Mouse (Mus musculus): Measurements from ENCODE around the gene Mdn1. TPM values are rescaled to one million over a fixed set of nuclear protein-coding genes. Genes with fewer than 3 reads are reported as not detected.

Mdn1 gene
- total and polyA plus RNA-seq, 3 experiments, result 31.1 to 89.5 (median 53.5) TPM

GRCm38 (mm10) chr4:32750711-32751110 is 93.8 kb downstream of the Mdn1 start:
- in situ Hi-C loops (cut with MboI; ENCODE audit: low pct_ligation_motif_present, low pct_unique_long_range_greater_than_20kb, low sequenced_read_pairs), result loop anchor here (25.0 kb wide), 1 partner anchor 212 kb away; the partner anchor contains the start of gene Ankrd6
- H3K27ac ChIP-seq (ENCODE audit: insufficient read depth, low read depth), result no peak overlapping the region
- peaks cover 0 to 16% of the 10 kb centered on the region in 2 experiments; a peak in 2 of 4 replicates for H3K4me1 ChIP-seq (ENCODE audit: control insufficient read depth in 1 of 2, insufficient read depth in 2 of 2)
- no peak overlapping the region for H3K4me3 ChIP-seq (replicated peaks in 1 of 3; ENCODE audit: low read depth in 2 of 3, low read length in 2 of 3, poor library complexity in 1 of 3)
- dilution Hi-C loops (cut with MboI; ENCODE audit: extremely low pct_ligation_motif_present, extremely low pct_unique_long_range_greater_than_20kb, low sequenced_read_pairs), result no loop called here
- no peaks in the 10 kb centered on the region for H3K27me3 ChIP-seq (replicated peaks)
- H3K79me2 ChIP-seq (replicated peaks; ENCODE audit: control insufficient read depth, extremely low read depth, insufficient read depth, poor library complexity, severe bottlenecking), result no peaks in the 10 kb centered on the region
- no peaks in the 10 kb centered on the region for H3K9me3 ChIP-seq (replicated peaks; ENCODE audit: low read length)
- peaks cover 70 to 90% of the 10 kb centered on the region in 2 experiments for H3K36me3 ChIP-seq (replicated peaks in 1 of 2; ENCODE audit: control insufficient read depth in 1 of 2, insufficient read depth in 1 of 2, low read length in 1 of 2)
- DNase-seq (ENCODE audit: extremely low read depth), result no peak
- TF ChIP-seq RAD21 (IDR thresholded peaks at IDR 0.05; ENCODE audit: low read depth, low read length) (no peak), JUND (conservative IDR thresholded peaks at IDR 0.05; ENCODE audit: low read depth, low read length) (no peak), USF2 (conservative IDR thresholded peaks at IDR 0.05; ENCODE audit: low read depth, low read length) (no peak), EP300 (IDR thresholded peaks at IDR 0.05; ENCODE audit: low read length) (no peak), IRF4 (IDR thresholded peaks at IDR 0.05; ENCODE audit: low read depth, low read length) (no peak), PAX5 (IDR thresholded peaks at IDR 0.05; ENCODE audit: low read length) (no peak), SMC3 (IDR thresholded peaks at IDR 0.05; ENCODE audit: low read depth, low read length) (no peak), ELF1 (IDR thresholded peaks at IDR 0.05; ENCODE audit: low read depth, low read length) (no peak), E2F4 (IDR thresholded peaks at IDR 0.05; ENCODE audit: insufficient replicate concordance, low read depth, low read length) (no peak)
- no peak overlapping the region for H3K9ac ChIP-seq (ENCODE audit: insufficient read depth, low read depth)
- no peak overlapping the region for H3K4me2 ChIP-seq (ENCODE audit: insufficient read depth, low read depth, poor library complexity, severe bottlenecking)

- no peak overlapping the region for H3K9ac ChIP-seq (ENCODE audit: insufficient read depth, low read depth)
- no peak overlapping the region for H3K27ac ChIP-seq (ENCODE audit: insufficient read depth, low read depth)
- no peak for TF ChIP-seq JUN (IDR thresholded peaks at IDR 0.05; ENCODE audit: insufficient read depth, low read depth, low read length)
- no peak for TF ChIP-seq USF1 (IDR thresholded peaks at IDR 0.05; ENCODE audit: low read depth, low read length)
- no peak for TF ChIP-seq CTCF (conservative IDR thresholded peaks at IDR 0.05 in 1 of 2, IDR thresholded peaks at IDR 0.05 in 1 of 2; ENCODE audit: low read depth in 2 of 2, low read length in 2 of 2)
- TF ChIP-seq SIN3A (IDR thresholded peaks at IDR 0.05; ENCODE audit: low read length), result no peak
- no peak for TF ChIP-seq TBP (conservative IDR thresholded peaks at IDR 0.05; ENCODE audit: low read depth, low read length)
- TF ChIP-seq TCF12 (IDR thresholded peaks at IDR 0.05; ENCODE audit: low read depth, low read length), result no peak
- no peak for TF ChIP-seq USF2 (conservative IDR thresholded peaks at IDR 0.05; ENCODE audit: low read depth, low read length)
- dilution Hi-C loops (cut with MboI; ENCODE audit: extremely low pct_ligation_motif_present, extremely low pct_unique_long_range_greater_than_20kb, low sequenced_read_pairs), result no loop called here
- no peaks in the 10 kb centered on the region for H3K27me3 ChIP-seq (replicated peaks)
- DNase-seq (ENCODE audit: extremely low read depth), result no peak
- no peaks in the 10 kb centered on the region for H3K9me3 ChIP-seq (replicated peaks; ENCODE audit: low read length)
- no peaks in the 10 kb centered on the region for H3K79me2 ChIP-seq (replicated peaks; ENCODE audit: control insufficient read depth, extremely low read depth, insufficient read depth, poor library complexity, severe bottlenecking)
- H3K4me3 ChIP-seq (replicated peaks in 1 of 3; ENCODE audit: low read depth in 2 of 3, low read length in 2 of 3, poor library complexity in 1 of 3), result no peak overlapping the region
- in situ Hi-C loops (cut with MboI; ENCODE audit: low pct_ligation_motif_present, low pct_unique_long_range_greater_than_20kb, low sequenced_read_pairs), result loop anchor here (25.0 kb wide), 1 partner anchor 205 kb away; the partner anchor contains the start of gene Ankrd6
- H3K4me2 ChIP-seq (ENCODE audit: insufficient read depth, low read depth, poor library complexity, severe bottlenecking), result no peak overlapping the region
- no peaks in the 10 kb centered on the region for H3K4me1 ChIP-seq (ENCODE audit: control insufficient read depth in 1 of 2, insufficient read depth in 2 of 2)
- H3K36me3 ChIP-seq (replicated peaks in 1 of 2; ENCODE audit: control insufficient read depth in 1 of 2, insufficient read depth in 1 of 2, low read length in 1 of 2), result peaks cover 58 to 81% of the 10 kb centered on the region in 2 experiments
These were observed 100.5 kb downstream of the Mdn1 start for GRCm38 (mm10) chr4:32757430-32757829.

Measured in CH12.LX (cell line).